Mouse (Mus musculus) thymus, postnatal 4 days (tissue): ENCODE results near the gene Vmp1.

ENCODE experiments used
- DNase-seq: peaks from one replicate; pipeline ENCODE4 v3.0.0; 2021

Gene Vmp1

DNA sequence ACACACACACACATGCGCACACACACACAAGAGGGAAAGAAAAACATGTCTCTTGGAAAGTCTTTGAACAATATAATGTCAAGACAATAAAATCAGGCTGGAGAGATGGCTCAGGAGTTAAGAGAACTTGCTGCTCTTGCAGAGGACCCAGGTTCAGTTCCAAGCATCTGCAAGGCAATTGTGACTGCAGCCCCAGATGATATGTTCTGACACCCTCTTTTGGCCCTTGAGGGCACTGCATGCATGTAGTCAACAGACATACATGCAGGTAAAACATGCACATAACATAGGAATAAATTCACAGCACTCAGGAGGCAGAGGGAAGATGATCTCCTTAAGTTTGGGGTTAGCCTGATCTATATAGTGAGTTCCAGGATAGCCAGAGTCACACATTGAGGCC lies 136.2 kb downstream of the Vmp1 start:
- DNase-seq: peak; percentile 64

DNA sequence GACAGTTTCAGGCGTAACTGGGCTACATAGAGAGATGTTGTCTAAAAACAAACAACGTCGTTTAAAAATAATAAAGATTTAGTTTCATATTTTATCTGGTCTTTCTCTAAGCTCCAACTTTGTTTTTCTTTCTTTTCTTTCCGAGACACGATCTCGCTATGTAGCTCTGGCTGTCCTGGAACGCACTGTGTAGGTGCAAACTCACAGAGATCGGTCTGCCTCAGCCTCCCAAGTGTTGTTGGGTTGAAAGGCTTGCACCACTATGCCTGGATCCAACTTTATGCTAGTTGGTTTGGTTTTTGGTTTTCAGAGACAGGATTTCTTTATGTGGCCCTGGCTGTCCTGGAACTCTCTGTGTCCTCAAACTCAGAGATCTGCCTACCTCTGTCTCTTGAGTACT lies 138.1 kb downstream of the Vmp1 start:
- no peak for DNase-seq

DNA sequence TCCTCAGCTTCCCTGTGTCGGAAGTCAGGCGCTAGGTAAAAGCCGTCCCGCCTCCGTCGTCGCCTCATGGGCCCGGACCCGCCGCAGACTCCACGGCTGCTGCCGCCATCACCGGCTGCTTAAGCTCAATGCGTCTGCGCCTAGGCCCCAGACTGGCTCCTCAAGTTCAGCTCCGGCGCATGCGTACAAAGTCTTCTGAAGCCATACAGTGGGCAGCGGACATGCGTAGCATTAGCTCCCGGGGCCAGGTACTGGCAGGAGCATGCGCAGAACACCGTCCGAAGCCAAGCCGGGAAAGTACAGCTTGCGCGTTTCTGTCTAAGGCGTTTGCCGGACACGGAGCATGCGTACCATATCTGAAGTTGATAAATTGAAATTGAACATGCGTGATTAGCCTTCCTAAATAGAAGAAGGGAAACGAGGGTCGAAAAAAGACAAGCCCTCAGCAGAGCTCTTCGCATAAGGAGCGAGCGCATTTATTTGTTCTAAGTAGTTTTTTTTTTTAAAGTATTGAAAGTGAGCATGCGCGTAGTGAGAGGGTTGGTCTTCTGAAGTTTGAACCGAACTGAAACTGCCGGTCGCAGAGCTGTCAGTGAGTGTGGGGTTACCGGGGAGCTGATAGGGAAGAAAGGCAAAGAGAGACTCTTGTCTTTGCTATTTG lies 138.9 kb downstream of the Vmp1 start, which contains the start of the genes Rps6kb1 and Tubd1:
Rps6kb1 (minus strand) TSS at position 167 of the 661 bp plus-strand sequence.
Tubd1 (plus strand) TSS at position 353 of the 661 bp plus-strand sequence.
- DNase-seq: peak; percentile 99

DNA sequence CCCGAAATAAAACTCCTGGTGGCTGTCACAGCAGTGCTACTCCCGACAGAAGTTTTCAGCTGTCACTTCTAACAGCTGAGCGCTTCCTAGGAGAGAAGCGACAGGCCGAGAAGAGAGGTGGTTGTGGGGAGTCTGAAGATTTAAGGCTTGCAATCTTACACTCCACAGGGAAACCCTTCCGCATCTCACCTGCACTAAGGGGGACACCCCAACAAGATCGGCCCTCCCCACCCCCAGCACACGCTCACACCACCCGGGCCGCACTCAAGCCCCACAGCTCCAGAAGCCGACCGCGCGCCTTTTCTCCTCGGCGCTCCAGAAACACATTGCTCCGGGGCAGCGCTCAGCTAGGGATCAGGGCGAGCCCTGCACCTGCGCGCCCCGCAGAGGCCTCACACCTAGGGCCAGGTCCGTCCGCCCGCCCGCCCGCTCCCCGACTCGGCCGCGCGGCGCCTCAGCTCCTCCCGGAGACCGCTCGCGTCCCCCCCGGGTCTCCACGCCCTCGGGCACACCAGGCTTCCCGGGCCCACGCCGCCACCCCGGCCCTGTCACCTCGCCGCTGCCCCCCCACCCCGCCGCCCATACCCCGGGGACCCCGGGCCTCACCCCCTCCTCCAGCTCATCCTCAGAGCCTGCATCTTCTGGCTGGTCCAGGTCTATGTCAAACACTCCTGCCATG lies 139.5 kb downstream of the Vmp1 start:
- DNase-seq: no peak

DNA sequence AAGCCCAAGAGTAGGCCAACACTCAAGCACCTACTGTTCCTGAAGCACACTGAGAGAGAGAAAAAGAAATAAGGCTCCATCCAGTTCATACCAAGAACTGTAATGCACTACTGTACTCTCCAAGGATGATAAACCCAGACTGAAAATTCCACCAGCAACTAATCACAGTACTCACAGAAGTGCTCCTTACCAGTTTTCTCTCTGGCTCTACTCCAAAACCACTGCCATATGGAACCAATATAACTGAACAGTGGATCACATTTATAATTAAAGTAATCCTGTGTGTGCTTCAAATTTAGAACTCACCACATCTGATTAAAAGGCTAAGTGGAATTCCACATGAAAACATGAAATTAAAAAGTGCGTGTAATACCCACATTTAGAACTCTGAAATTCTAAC lies 140.8 kb downstream of the Vmp1 start:
- DNase-seq: no peak

DNA sequence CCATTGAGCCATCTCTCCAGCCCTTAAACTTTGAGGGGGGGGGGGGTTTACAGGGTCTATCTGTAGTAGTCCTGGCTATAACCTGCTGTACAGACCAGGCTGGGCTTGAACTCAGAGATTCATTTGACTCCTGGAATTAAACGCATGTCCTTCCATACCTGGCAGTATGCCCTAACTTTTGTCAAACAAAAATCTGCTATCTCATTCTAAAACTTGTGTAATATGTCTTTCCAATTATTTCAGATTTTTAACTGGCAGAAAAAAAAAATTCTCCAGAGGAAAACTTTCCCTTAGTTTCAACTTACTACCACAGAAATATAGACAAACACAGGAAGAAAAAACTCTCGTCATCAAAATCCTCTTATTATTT lies 143.2 kb downstream of the Vmp1 start:
- DNase-seq: no peak

DNA sequence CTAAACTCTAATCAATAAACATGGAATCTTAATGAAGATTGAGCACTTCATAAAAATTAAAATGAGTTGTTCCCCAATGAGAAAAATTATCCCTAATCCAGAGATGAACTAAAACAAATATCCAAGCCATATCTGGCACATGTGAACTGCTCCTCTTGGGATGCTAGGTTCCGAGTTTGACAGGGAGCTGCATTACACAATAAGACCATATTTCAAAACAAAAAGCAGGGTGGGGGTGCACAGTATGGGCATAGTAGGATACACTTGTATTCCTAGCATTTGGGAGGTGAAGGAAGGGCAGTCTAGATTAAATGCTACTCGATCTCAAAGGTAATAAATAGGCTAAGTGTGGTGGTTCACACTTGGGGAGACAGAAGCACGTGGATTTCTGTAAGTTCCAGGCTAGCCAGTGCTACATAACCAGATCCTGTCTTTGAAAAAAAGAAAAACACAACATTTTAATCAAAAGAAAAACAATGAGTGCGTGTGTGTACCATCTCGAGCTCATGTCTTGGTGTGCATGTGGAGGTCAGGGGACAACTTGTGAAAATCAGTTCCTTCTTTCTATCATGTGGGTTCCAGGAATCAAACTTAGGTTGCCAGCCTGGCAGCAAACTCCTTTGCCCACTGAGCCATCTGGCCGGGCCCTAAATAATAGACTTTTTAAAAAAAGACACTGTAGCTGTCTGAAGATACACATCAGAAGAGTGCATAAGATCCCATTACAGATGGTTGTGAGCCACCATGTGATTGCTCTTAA lies 143.7 kb downstream of the Vmp1 start:
- no peak for DNase-seq

DNA sequence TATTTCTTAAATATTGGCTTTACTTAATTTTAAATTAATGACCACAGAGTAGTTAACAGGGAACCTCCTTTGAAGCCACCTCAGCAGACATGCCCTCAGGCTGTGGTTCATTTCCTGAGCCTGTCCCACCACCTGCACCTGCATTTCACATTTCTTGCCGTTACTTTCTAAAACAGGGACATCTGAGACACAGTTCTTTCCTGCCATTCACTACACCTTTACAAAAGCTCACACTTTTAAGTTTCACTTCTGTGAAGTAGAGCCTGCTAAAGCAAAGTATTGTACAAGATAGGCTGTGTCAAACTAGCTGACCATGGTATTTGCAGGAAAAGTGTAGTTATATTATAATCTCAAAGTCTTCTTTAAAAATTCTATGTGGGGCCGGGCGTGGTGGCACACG lies 144.8 kb downstream of the Vmp1 start:
- DNase-seq: peak; percentile 37

DNA sequence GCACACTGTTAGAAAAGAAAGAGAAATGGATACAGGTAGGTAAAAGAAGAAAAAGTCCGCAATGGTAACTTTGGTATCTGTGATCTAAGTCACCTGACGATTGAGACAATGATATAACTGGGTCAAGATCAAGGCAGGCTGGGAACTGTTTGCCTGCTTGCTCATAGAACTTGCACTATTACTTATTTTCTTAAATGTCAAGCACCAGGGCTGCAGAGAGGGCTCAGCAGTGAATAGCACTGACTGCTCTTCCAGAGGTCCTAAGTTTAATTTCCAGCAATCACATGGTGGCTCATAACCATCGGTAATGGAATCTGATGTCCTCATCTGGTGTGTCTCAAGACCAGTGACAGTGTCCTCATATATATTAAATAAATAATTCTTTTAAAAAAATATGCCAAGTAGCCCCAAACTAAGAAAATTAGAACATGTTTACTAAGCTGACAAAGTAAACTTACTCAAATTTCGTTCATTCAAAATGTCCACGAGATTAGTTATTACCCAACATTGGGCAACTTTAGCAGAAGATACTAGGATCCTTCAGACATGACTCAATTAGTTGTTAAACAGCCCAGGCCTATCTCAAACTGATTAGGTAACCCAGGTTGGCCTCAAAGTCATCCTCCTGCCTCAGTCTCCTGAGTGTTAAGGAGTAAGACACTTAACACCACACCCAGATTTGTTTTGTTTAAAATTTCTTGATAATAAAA lies 149.3 kb downstream of the Vmp1 start:
- no peak for DNase-seq
